Mouse (Mus musculus) lung, embryonic 14.5 days (tissue): ENCODE data around the gene Abhd14a. TPM values are rescaled to one million over a fixed set of nuclear protein-coding genes. Genes with fewer than 3 reads are reported as not detected.

ENCODE experiments used
- ATAC-seq: fragments of 200-750 bp; cut with Nextera tagmentation; 2 replicates; pipeline ENCODE4 v1.8.0; 2017; ENCODE audit warnings: mild to moderate bottlenecking, moderate TSS enrichment, moderate library complexity; ENCODE audit not compliant: insufficient read depth
- DNase-seq: peaks from one replicate; pipeline ENCODE4 v3.0.0-alpha.2; 2015
- H3K27ac ChIP-seq: fragments of 300-500 bp; sonication (generic); 2 replicates; pipeline ENCODE4 v1.5.1; 2014; ENCODE audit warnings: low read depth, mild to moderate bottlenecking, moderate library complexity
- H3K27me3 ChIP-seq: fragments of 300-500 bp; sonication (generic); 2 replicates; pipeline ENCODE4 v1.6.1; 2014; ENCODE audit warnings: low read length, control low read depth; ENCODE audit not compliant: insufficient read depth
- H3K36me3 ChIP-seq: fragments of 300-500 bp; sonication (generic); 2 replicates; pipeline ENCODE4 v1.6.1; 2014; ENCODE audit warnings: control low read depth; ENCODE audit not compliant: insufficient read depth
- H3K4me1 ChIP-seq: fragments of 300-500 bp; sonication (generic); 2 replicates; pipeline ENCODE4 v1.6.1; 2014; ENCODE audit warnings: antibody characterized with exemption, control low read depth; ENCODE audit not compliant: insufficient read depth
- H3K4me2 ChIP-seq: fragments of 300-500 bp; sonication (generic); 2 replicates; pipeline ENCODE4 v1.6.1; 2014; ENCODE audit warnings: mild to moderate bottlenecking
- H3K4me3 ChIP-seq: fragments of 300-500 bp; sonication (generic); 2 replicates; pipeline ENCODE4 v1.5.1; 2014; ENCODE audit warnings: low read depth, low read length
- H3K9ac ChIP-seq: fragments of 300-500 bp; sonication (generic); 2 replicates; pipeline ENCODE4 v1.6.1; 2014
- H3K9me3 ChIP-seq: fragments of 300-500 bp; sonication (generic); 2 replicates; pipeline ENCODE4 v1.6.1; 2016; ENCODE audit warnings: low read depth, low read length, control low read depth
- CTCF ChIP-seq: IDR thresholded peaks from 2 replicates; pipeline ENCODE4 v1.5.1; 2016; ENCODE audit warnings: antibody characterized with exemption, low read depth
- WGBS: fragments of 180-500 bp; shearing (Covaris S2); extraction: QIAGEN DNeasy Blood & Tissue Kit; methylation state at CpG from one replicate; pipeline ENCODE4 v1.1.7; 2014; 5-methylcytosine and 5-hydroxymethylcytosine counted together
- polyA plus RNA-seq: library from polyadenylated mRNA; unstranded; fragments of >200 nt; fragmentation: Nextera tagmentation; extraction: Ambion mirVana; gene quantifications from 2 replicates; pipeline ENCODE4 v1.2.1, GENCODE M21; 2014

The Abhd14a gene
- polyA plus RNA-seq, 1 experiment from 2014 or later, result 48.4 TPM

DNA sequence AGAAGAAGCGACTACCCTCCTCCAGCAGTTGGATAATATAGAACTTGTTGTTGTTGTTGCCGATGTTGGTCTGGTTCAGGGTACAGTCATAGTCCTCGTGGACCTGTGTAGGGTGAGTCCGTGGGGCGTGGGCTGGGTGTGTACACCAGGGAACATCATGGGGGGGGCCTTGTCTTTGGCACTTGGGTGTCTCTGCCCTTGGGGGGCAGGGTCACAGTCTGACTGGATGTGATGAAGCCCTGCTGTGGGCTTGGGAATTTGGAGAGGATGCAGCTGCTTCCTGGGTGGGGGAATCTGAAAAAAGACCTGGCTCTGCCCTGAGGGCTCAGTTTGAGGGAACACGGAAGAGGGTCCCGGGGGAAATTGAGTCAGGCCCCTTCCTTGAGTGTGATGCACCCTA, 27.6 kb upstream of the Abhd14a start:
- Histone ChIP-seq H3K9ac (peak overlapping the region; percentile 16), H3K27ac (no peak overlapping the region), H3K9me3 (no peaks in the 10 kb centered on the region), H3K36me3 (no peaks in the 10 kb centered on the region), H3K4me1 (peaks cover 15% of the 10 kb centered on the region), H3K27me3 (no peaks in the 10 kb centered on the region), H3K4me2 (peak overlapping the region; percentile 29), H3K4me3 (no peak overlapping the region)
- DNase-seq (no peak), ATAC-seq (no peak)
- TF ChIP-seq CTCF, result no peak
- WGBS, result 65% methylated on average over 7 of the region's 7 CpGs

DNA sequence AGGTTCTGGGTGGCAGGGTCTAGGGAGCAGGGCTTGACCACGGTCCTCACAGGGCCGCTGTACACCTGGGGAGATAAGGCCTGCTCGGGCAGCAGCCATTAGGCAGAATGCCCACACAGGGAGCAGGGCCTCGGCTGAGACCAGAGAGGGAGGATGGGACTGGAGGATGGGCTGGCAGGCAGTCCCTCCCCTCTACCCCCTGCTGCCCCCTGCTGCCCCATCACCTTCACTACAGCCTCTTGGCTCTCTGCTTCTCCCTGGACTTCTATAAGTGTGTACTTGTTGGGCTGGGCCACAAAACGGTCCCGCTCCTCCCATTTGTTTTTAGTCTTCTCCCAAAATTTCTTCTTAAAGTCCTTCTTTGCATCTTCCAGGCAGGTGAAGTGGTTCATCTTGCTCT, 27.0 kb upstream of the Abhd14a start:
- peak; percentile 69 for DNase-seq
- H3K9ac ChIP-seq, result peak overlapping the region; percentile 16
- H3K27ac ChIP-seq, result no peak overlapping the region
- no peaks in the 10 kb centered on the region for H3K36me3 ChIP-seq
- TF ChIP-seq CTCF, result peak; percentile 86
- H3K9me3 ChIP-seq, result no peaks in the 10 kb centered on the region
- no peak overlapping the region for H3K4me3 ChIP-seq
- H3K27me3 ChIP-seq, result no peaks in the 10 kb centered on the region
- peak overlapping the region; percentile 29 for H3K4me2 ChIP-seq
- peaks cover 15% of the 10 kb centered on the region for H3K4me1 ChIP-seq
- WGBS, result 4% methylated on average over 6 of the region's 6 CpGs
- ATAC-seq, result peak; percentile 10; the same call in 1 of the 2 replicates

DNA sequence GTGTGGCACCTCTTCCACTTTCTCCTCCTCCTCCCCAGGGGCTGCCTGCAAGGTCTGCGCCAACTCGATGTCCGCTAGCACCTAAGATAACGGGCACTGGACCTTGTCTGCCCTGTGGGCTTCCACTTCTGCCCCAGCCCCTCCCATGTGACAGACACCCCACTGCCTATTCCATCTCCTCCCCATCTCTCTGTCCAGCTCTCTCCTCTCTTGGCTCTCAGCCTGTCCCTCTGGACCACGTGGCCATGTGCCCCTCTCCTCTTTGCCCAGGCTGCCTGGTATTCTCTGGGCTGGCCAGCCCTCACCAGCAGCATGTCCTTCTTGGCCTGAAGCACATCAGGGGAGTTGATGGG, 26.3 kb upstream of the Abhd14a start:
- H3K4me1 ChIP-seq, result peaks cover 15% of the 10 kb centered on the region
- no peaks in the 10 kb centered on the region for H3K27me3 ChIP-seq
- H3K27ac ChIP-seq, result no peak overlapping the region
- H3K36me3 ChIP-seq, result no peaks in the 10 kb centered on the region
- WGBS, result 75% methylated on average over 5 of the region's 5 CpGs
- no peak overlapping the region for H3K4me3 ChIP-seq
- no peak for TF ChIP-seq CTCF
- ATAC-seq, result no peak
- no peak overlapping the region for H3K4me2 ChIP-seq
- no peaks in the 10 kb centered on the region for H3K9me3 ChIP-seq
- H3K9ac ChIP-seq, result no peak overlapping the region
- DNase-seq, result no peak

DNA sequence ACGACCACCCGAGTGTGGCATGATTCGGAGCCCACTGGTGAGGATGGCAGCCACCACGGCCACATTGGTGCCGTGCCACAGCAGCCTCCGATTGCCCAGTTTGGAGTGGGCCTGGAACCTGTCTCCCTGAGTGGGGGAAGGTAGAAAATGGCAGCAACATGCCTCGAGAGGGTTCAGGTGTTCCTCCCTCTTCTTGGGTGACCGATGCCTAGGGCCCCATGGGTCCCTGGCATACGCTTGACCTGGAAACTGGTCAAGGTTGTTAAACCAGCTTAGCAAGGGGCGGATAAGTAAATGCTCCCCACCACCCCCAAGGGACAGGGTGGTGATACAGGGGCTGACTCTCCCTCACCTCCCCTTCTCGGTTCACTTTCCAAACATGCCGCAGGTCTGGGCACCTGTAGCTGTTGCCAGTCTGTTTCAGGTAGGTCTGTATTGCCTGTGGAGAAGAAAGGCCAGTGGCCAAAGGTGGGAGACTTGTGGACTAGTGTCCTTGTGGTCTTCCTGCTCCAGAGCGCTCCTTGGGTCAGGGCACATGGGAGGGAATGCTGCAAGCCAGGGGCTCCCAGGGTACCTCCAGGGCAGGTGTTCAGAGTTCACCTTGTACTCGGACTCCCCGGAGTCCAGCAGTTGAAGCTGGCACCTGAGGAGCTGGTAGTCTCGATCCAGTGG, 25.7 kb upstream of the Abhd14a start:
- H3K36me3 ChIP-seq, result no peaks in the 10 kb centered on the region
- ATAC-seq (no peak), DNase-seq (no peak)
- H3K4me2 ChIP-seq, result no peak overlapping the region
- H3K4me1 ChIP-seq, result peaks cover 15% of the 10 kb centered on the region
- TF ChIP-seq CTCF, result no peak
- no peak overlapping the region for H3K4me3 ChIP-seq
- H3K27me3 ChIP-seq, result no peaks in the 10 kb centered on the region
- H3K27ac ChIP-seq, result no peak overlapping the region
- WGBS, result 81% methylated on average over 16 of the region's 16 CpGs
- H3K9me3 ChIP-seq, result no peaks in the 10 kb centered on the region
- no peak overlapping the region for H3K9ac ChIP-seq

DNA sequence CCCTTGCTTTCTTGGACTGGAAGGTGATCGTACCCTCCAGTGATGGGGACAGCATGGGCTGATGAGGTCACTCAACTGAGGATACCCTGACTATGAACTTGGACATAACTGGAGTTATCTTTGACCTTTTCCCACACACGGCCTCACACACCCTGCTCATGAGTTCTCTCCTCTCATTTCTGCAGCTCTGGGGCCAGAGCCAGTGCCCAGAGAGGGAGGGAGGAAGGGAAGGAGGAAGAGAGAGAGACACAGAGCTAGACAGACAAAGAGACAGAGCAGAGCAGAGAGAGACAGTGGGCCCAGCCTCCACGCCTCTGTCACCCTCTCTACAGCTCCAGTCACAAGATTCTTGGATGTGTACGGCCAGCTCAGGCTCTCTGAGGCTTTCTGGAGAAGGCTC, 24.8 kb upstream of the Abhd14a start:
- Histone ChIP-seq H3K4me2 (no peak overlapping the region), H3K4me3 (no peak overlapping the region), H3K27ac (peak overlapping the region; percentile 52; the same call in 1 of the 2 replicates), H3K9me3 (no peaks in the 10 kb centered on the region), H3K4me1 (peaks cover 13% of the 10 kb centered on the region), H3K27me3 (no peaks in the 10 kb centered on the region), H3K9ac (no peak overlapping the region), H3K36me3 (no peaks in the 10 kb centered on the region)
- no peak for DNase-seq
- WGBS, result 46% methylated on average over 4 of the region's 4 CpGs
- TF ChIP-seq CTCF, result no peak
- no peak for ATAC-seq

- ATAC-seq, result peak; percentile 45
- H3K4me3 ChIP-seq, result no peak overlapping the region
These were observed 24.4 kb upstream of the Abhd14a start for GRCm38 (mm10) chr9:106471892-106472291.

GRCm38 (mm10) chr9:106470991-106471750, 23.7 kb upstream of the Abhd14a start:
- H3K4me3 ChIP-seq, result no peak overlapping the region
- H3K9ac ChIP-seq, result 0 out of 2 replicates have a peak overlapping the region, but pooled peaks have one; percentile 6
- TF ChIP-seq CTCF, result no peak
- H3K4me1 ChIP-seq, result peaks cover 9% of the 10 kb centered on the region
- H3K27ac ChIP-seq, result no peak overlapping the region
- no peaks in the 10 kb centered on the region for H3K36me3 ChIP-seq
- no peaks in the 10 kb centered on the region for H3K9me3 ChIP-seq
- WGBS, result 69% methylated on average over 14 of the region's 14 CpGs
- peak overlapping the region; percentile 45 for H3K4me2 ChIP-seq
- DNase-seq, result no peak
- ATAC-seq, result no peak
- no peaks in the 10 kb centered on the region for H3K27me3 ChIP-seq

More at GRCm38 (mm10) chr9:106471892-106472291, 24.4 kb upstream of the Abhd14a start:
- peak; percentile 16; the same call in 1 of the 2 replicates for TF ChIP-seq CTCF
- Histone ChIP-seq H3K9me3 (no peaks in the 10 kb centered on the region), H3K4me1 (peaks cover 13% of the 10 kb centered on the region), H3K36me3 (no peaks in the 10 kb centered on the region), H3K27me3 (no peaks in the 10 kb centered on the region), H3K4me2 (peak overlapping the region; percentile 45), H3K27ac (no peak overlapping the region), H3K9ac (no peak overlapping the region)
- WGBS, result 15% methylated on average over 5 of the region's 5 CpGs
- DNase-seq, result peak; percentile 77
